Mouse (Mus musculus): ENCODE data around the gene Fabp7. TPM values are rescaled to one million over a fixed set of nuclear protein-coding genes. Genes with fewer than 3 reads are reported as not detected.

The Fabp7 gene
- polyA plus RNA-seq (2011; ENCODE audit: insufficient read length, low read depth, missing spikeins), result 2.9 and 14.0 TPM in 2 replicates

GRCm38 (mm10) chr10:57784876-57785150, at the start of gene Fabp7:
TSS of gene Fabp7 (plus strand) at chr10:57784881.
- H3K4me3 ChIP-seq (ENCODE audit: insufficient read depth, low read length), result no peak within 1 kb of the TSS
- H3K4me1 ChIP-seq (ENCODE audit: control insufficient read depth, insufficient read depth, low read length), result peaks cover 2% of the 10 kb centered on the region; the same call in 1 of the 2 replicates
- no peak for TF ChIP-seq POLR2A (IDR thresholded peaks at IDR 0.05; ENCODE audit: low read depth, low read length)
- no peak for TF ChIP-seq CTCF (IDR thresholded peaks at IDR 0.05; ENCODE audit: borderline replicate concordance, insufficient read depth, low read length)
- no peak within 1 kb of the TSS for H3K27ac ChIP-seq (ENCODE audit: insufficient read depth, low read length)

GRCm38 (mm10) chr10:57740733-57741132, 43.9 kb upstream of the Fabp7 start:
- Histone ChIP-seq H3K27ac (ENCODE audit: insufficient read depth, low read length) (no peak overlapping the region), H3K4me1 (ENCODE audit: control insufficient read depth, insufficient read depth, low read length) (no peaks in the 10 kb centered on the region), H3K4me3 (ENCODE audit: insufficient read depth, low read length) (no peak overlapping the region)
- no peak for TF ChIP-seq POLR2A (IDR thresholded peaks at IDR 0.05; ENCODE audit: low read depth, low read length)
- TF ChIP-seq CTCF (IDR thresholded peaks at IDR 0.05; ENCODE audit: borderline replicate concordance, insufficient read depth, low read length), result no peak

- Histone ChIP-seq H3K4me1 (ENCODE audit: control insufficient read depth, insufficient read depth, low read length) (no peaks in the 10 kb centered on the region), H3K4me3 (ENCODE audit: insufficient read depth, low read length) (no peak overlapping the region), H3K27ac (ENCODE audit: insufficient read depth, low read length) (no peak overlapping the region)
- TF ChIP-seq CTCF (IDR thresholded peaks at IDR 0.05; ENCODE audit: borderline replicate concordance, insufficient read depth, low read length) (no peak), POLR2A (IDR thresholded peaks at IDR 0.05; ENCODE audit: low read depth, low read length) (no peak)
Measured at GRCm38 (mm10) chr10:57741351-57741750, 43.3 kb upstream of the Fabp7 start.

GRCm38 (mm10) chr10:57743045-57743444, 41.6 kb upstream of the Fabp7 start:
- no peaks in the 10 kb centered on the region for H3K4me1 ChIP-seq (ENCODE audit: control insufficient read depth, insufficient read depth, low read length)
- no peak overlapping the region for H3K4me3 ChIP-seq (ENCODE audit: insufficient read depth, low read length)
- TF ChIP-seq POLR2A (IDR thresholded peaks at IDR 0.05; ENCODE audit: low read depth, low read length) (no peak), CTCF (IDR thresholded peaks at IDR 0.05; ENCODE audit: borderline replicate concordance, insufficient read depth, low read length) (no peak)
- H3K27ac ChIP-seq (ENCODE audit: insufficient read depth, low read length), result no peak overlapping the region

- TF ChIP-seq POLR2A (IDR thresholded peaks at IDR 0.05; ENCODE audit: low read depth, low read length), result no peak
- TF ChIP-seq CTCF (IDR thresholded peaks at IDR 0.05; ENCODE audit: borderline replicate concordance, insufficient read depth, low read length), result 0 out of 2 replicates have a peak, but pooled peaks have one; percentile 3
- H3K4me1 ChIP-seq (ENCODE audit: control insufficient read depth, insufficient read depth, low read length), result no peaks in the 10 kb centered on the region
- no peak overlapping the region for H3K27ac ChIP-seq (ENCODE audit: insufficient read depth, low read length)
- H3K4me3 ChIP-seq (ENCODE audit: insufficient read depth, low read length), result peak overlapping the region; percentile 53
Measured at GRCm38 (mm10) chr10:57743606-57744016, 41.1 kb upstream of the Fabp7 start.

- no peak for TF ChIP-seq CTCF (IDR thresholded peaks at IDR 0.05; ENCODE audit: borderline replicate concordance, insufficient read depth, low read length)
- no peak for TF ChIP-seq POLR2A (IDR thresholded peaks at IDR 0.05; ENCODE audit: low read depth, low read length)
- no peak overlapping the region for H3K27ac ChIP-seq (ENCODE audit: insufficient read depth, low read length)
- no peaks in the 10 kb centered on the region for H3K4me1 ChIP-seq (ENCODE audit: control insufficient read depth, insufficient read depth, low read length)
- no peak overlapping the region for H3K4me3 ChIP-seq (ENCODE audit: insufficient read depth, low read length)
Measured at GRCm38 (mm10) chr10:57744128-57744765, 40.4 kb upstream of the Fabp7 start.

GRCm38 (mm10) chr10:57745452-57745851, 39.2 kb upstream of the Fabp7 start:
- TF ChIP-seq POLR2A (IDR thresholded peaks at IDR 0.05; ENCODE audit: low read depth, low read length) (no peak), CTCF (IDR thresholded peaks at IDR 0.05; ENCODE audit: borderline replicate concordance, insufficient read depth, low read length) (no peak)

GRCm38 (mm10) chr10:57747127-57747526, 37.6 kb upstream of the Fabp7 start:
- Histone ChIP-seq H3K4me3 (ENCODE audit: insufficient read depth, low read length) (no peak overlapping the region), H3K27ac (ENCODE audit: insufficient read depth, low read length) (no peak overlapping the region), H3K4me1 (ENCODE audit: control insufficient read depth, insufficient read depth, low read length) (no peaks in the 10 kb centered on the region)
- TF ChIP-seq POLR2A (IDR thresholded peaks at IDR 0.05; ENCODE audit: low read depth, low read length), result no peak
- TF ChIP-seq CTCF (IDR thresholded peaks at IDR 0.05; ENCODE audit: borderline replicate concordance, insufficient read depth, low read length), result no peak

More at GRCm38 (mm10) chr10:57745452-57745851, 39.2 kb upstream of the Fabp7 start:
- Histone ChIP-seq H3K4me3 (ENCODE audit: insufficient read depth, low read length) (no peak overlapping the region), H3K4me1 (ENCODE audit: control insufficient read depth, insufficient read depth, low read length) (no peaks in the 10 kb centered on the region), H3K27ac (ENCODE audit: insufficient read depth, low read length) (no peak overlapping the region)

GRCm38 (mm10) chr10:57753343-57753742, 31.3 kb upstream of the Fabp7 start:
- H3K4me3 ChIP-seq (ENCODE audit: insufficient read depth, low read length), result no peak overlapping the region
- no peak overlapping the region for H3K27ac ChIP-seq (ENCODE audit: insufficient read depth, low read length)

GRCm38 (mm10) chr10:57755201-57755736, 29.4 kb upstream of the Fabp7 start:
- H3K27ac ChIP-seq (ENCODE audit: insufficient read depth, low read length), result no peak overlapping the region
- H3K4me1 ChIP-seq (ENCODE audit: control insufficient read depth, insufficient read depth, low read length), result no peaks in the 10 kb centered on the region
- no peak overlapping the region for H3K4me3 ChIP-seq (ENCODE audit: insufficient read depth, low read length)
- TF ChIP-seq CTCF (IDR thresholded peaks at IDR 0.05; ENCODE audit: borderline replicate concordance, insufficient read depth, low read length) (no peak), POLR2A (IDR thresholded peaks at IDR 0.05; ENCODE audit: low read depth, low read length) (no peak)

More at GRCm38 (mm10) chr10:57753343-57753742, 31.3 kb upstream of the Fabp7 start:
- TF ChIP-seq CTCF (IDR thresholded peaks at IDR 0.05; ENCODE audit: borderline replicate concordance, insufficient read depth, low read length), result no peak
- no peak for TF ChIP-seq POLR2A (IDR thresholded peaks at IDR 0.05; ENCODE audit: low read depth, low read length)
- no peaks in the 10 kb centered on the region for H3K4me1 ChIP-seq (ENCODE audit: control insufficient read depth, insufficient read depth, low read length)

Measured in embryonic fibroblast, embryonic 13.5 days (primary cell).